ENCODE assay signal across 28 mouse cellular contexts in the genomic region with DNA sequence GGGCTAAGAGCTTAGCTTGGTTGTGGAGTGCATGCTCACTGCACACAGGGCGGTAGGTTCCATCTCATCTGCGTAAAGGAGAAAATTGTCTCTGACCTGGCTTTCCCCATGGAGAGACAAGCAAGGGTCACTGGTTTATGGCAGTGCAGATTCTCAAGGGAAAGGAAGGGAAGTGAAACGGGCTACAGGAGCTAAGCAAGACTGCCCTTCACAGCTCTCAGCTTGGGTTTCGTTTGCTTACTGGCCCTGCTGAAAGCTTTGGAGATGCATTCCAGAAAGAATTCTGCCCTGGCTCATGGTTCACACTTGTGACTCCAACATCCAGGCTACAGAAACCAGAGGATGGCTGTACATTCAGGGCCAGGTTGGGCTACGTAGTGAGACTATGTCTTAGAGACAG. TPM values are rescaled to one million over a fixed set of nuclear protein-coding genes. Genes with fewer than 3 reads are reported as not detected.
A peak's percentile ranks its signal among the peaks of the same experiment; 100 is the strongest.
DNase-seq lines count a peak whose midpoint lies in the region; ATAC-seq and TF ChIP-seq lines count a peak whose summit lies in the region.
"Had no signal": no experiment of that assay in that cellular context is flagged by ENCODE, and none has a peak within 500 bp of the region (broad histone marks: within the 10 kb centered on the region; RNA-seq: fewer than 3 reads in every experiment).

No protein-coding gene starts in this region.

- H3K36me3 ChIP-seq in heart, embryonic 13.5 days: no peaks in the 10 kb centered on the region
- no peaks in the 10 kb centered on the region for H3K36me3 ChIP-seq in stomach, embryonic 15.5 days
- no peaks in the 10 kb centered on the region for H3K36me3 ChIP-seq in stomach, postnatal 0 days (ENCODE audit: control insufficient read depth, insufficient read depth, low read length)
- H3K36me3 ChIP-seq: forebrain, embryonic 10.5 days; G1E; heart, embryonic 10.5 days; heart, embryonic 15.5 days had no signal

- no peak overlapping the region for H3K9ac ChIP-seq in heart, embryonic 13.5 days
- no peak overlapping the region for H3K9ac ChIP-seq in stomach, embryonic 15.5 days
- no peak overlapping the region for H3K9ac ChIP-seq in stomach, postnatal 0 days (ENCODE audit: low read length)
- H3K9ac ChIP-seq: heart, embryonic 15.5 days; hindbrain, embryonic 14.5 days had no signal

- no peaks in the 10 kb centered on the region for H3K27me3 ChIP-seq in heart, embryonic 13.5 days (replicated peaks)
- no peaks in the 10 kb centered on the region for H3K27me3 ChIP-seq in stomach, embryonic 15.5 days (replicated peaks)
- H3K27me3 ChIP-seq in stomach, postnatal 0 days (ENCODE audit: control insufficient read depth, insufficient read depth, low read length): no peaks in the 10 kb centered on the region
- H3K27me3 ChIP-seq: forebrain, embryonic 13.5 days; heart, embryonic 15.5 days had no signal

- TF ChIP-seq EP300 in stomach, postnatal 0 days (optimal IDR thresholded peaks at IDR 0.05): no peak

- intact Hi-C loops in gastrocnemius, adult 2 months (cut with DNase I): no loop called here

- H3K4me3 ChIP-seq in gastrocnemius, adult 2 months: no peak overlapping the region
- H3K4me3 ChIP-seq in heart, embryonic 13.5 days: no peak overlapping the region
- no peak overlapping the region for H3K4me3 ChIP-seq in stomach, embryonic 15.5 days (replicated peaks)
- H3K4me3 ChIP-seq in stomach, postnatal 0 days (ENCODE audit: low read depth, low read length): no peak overlapping the region
- H3K4me3 ChIP-seq: forebrain, embryonic 10.5 days; forebrain, embryonic 13.5 days; heart, embryonic 10.5 days; heart, embryonic 15.5 days had no signal

- no peak for DNase-seq in gastrocnemius, adult 2 months
- no peak for DNase-seq in gastrocnemius, adult 18-20 months (ENCODE audit: low spot score)
- DNase-seq in heart, postnatal 4 days: no peak
- DNase-seq in stomach, postnatal 0 days (ENCODE audit: low spot score): no peak
- DNase-seq in Muller cell, postnatal 12 days (ENCODE audit: inconsistent ontology term): no peak
- DNase-seq: adrenal gland, adult 2 months; adrenal gland, postnatal 25 days; cerebellum, adult 11-12 months; cerebellum, adult 8-10 months; cerebellum, postnatal 10 days; cerebellum, postnatal 36 days; embryo, embryonic 11 days; gastrocnemius, postnatal 10 days; gastrocnemius, postnatal 36 days; heart, postnatal 10 days; heart, postnatal 36 days had no signal

- WGBS in heart, embryonic 13.5 days: 71% methylated on average over 5 of the region's 5 CpGs
- WGBS in stomach, embryonic 15.5 days: 64% methylated on average over 5 of the region's 5 CpGs
- 71% methylated on average over 5 of the region's 5 CpGs for WGBS in stomach, postnatal 0 days

- no peak for ATAC-seq in heart, embryonic 13.5 days (ENCODE audit: extremely low read depth, insufficient number of reproducible peaks, low FRiP score, low TSS enrichment)
- no peak for ATAC-seq in stomach, embryonic 15.5 days (ENCODE audit: insufficient read depth, low FRiP score, low read depth)
- ATAC-seq in stomach, postnatal 0 days (ENCODE audit: low FRiP score, low TSS enrichment): no peak
- ATAC-seq: forebrain, embryonic 13.5 days; forebrain, embryonic 16.5 days; hindbrain, postnatal 0 days; inflammation-experienced regulatory T-cells, adult 6 months; intestine, embryonic 16.5 days had no signal

- TF ChIP-seq CTCF in gastrocnemius, adult 2 months (IDR thresholded peaks at IDR 0.05): no peak
- TF ChIP-seq CTCF in stomach, postnatal 0 days (IDR thresholded peaks at IDR 0.05; ENCODE audit: low read depth): no peak

- no peak overlapping the region for H3K4me2 ChIP-seq in heart, embryonic 13.5 days
- H3K4me2 ChIP-seq in stomach, embryonic 15.5 days: no peak overlapping the region
- no peak overlapping the region for H3K4me2 ChIP-seq in stomach, postnatal 0 days (replicated peaks; ENCODE audit: low read depth)
- H3K4me2 ChIP-seq: forebrain, embryonic 13.5 days; heart, embryonic 15.5 days; hindbrain, embryonic 14.5 days had no signal

- peak overlapping the region; percentile 65; the same call in 1 of the 2 replicates for H3K27ac ChIP-seq in gastrocnemius, adult 2 months
- H3K27ac ChIP-seq in heart, embryonic 13.5 days (replicated peaks): peak overlapping the region; percentile 63; the same call in 1 of the 2 replicates
- H3K27ac ChIP-seq in stomach, embryonic 15.5 days: peak overlapping the region; percentile 11; the same call in 1 of the 2 replicates
- H3K27ac ChIP-seq in stomach, postnatal 0 days (replicated peaks): no peak overlapping the region
- H3K27ac ChIP-seq: forebrain, embryonic 13.5 days; hindbrain, embryonic 14.5 days; hindbrain, postnatal 0 days had no signal

- no peaks in the 10 kb centered on the region for H3K9me3 ChIP-seq in heart, embryonic 13.5 days
- H3K9me3 ChIP-seq in stomach, embryonic 15.5 days: no peaks in the 10 kb centered on the region
- H3K9me3 ChIP-seq in stomach, postnatal 0 days (ENCODE audit: control insufficient read depth, low read length): no peaks in the 10 kb centered on the region
- H3K9me3 ChIP-seq: forebrain, embryonic 10.5 days; forebrain, embryonic 13.5 days; G1E; heart, embryonic 10.5 days; heart, embryonic 15.5 days had no signal

- H3K4me1 ChIP-seq in heart, embryonic 13.5 days: peaks cover 12% of the 10 kb centered on the region
- H3K4me1 ChIP-seq in stomach, embryonic 15.5 days: peaks cover 7% of the 10 kb centered on the region; the same call in 1 of the 2 replicates
- no peaks in the 10 kb centered on the region for H3K4me1 ChIP-seq in stomach, postnatal 0 days (replicated peaks; ENCODE audit: control insufficient read depth, insufficient read depth)

RNA-seq across cellular contexts. Expression of gene Arl4d, which starts 13.4 kb away (rescaled TPM):
- total RNA-seq in gastrocnemius, adult 2 months (2021): 10 to 100 TPM in 1 of 2 experiments, 1 to 10 TPM in 1; 6.7 to 13.1 TPM
- total RNA-seq in gastrocnemius, adult 18-20 months (2021): 10 to 100 TPM in 1 of 2 experiments, 1 to 10 TPM in 1; 6.1 to 23.4 TPM
- 8.7 and 9.1 TPM in 2 replicates for polyA plus RNA-seq in heart, embryonic 13.5 days (2015; fragmentation: Nextera tagmentation; extraction: Ambion mirVana)
- 10 to 100 TPM; 17.9 to 20.5 TPM for total RNA-seq in heart, postnatal 4 days (2021)
- 7.6 and 7.7 TPM in 2 replicates for polyA plus RNA-seq in stomach, embryonic 15.5 days (2015; fragmentation: Nextera tagmentation; extraction: Ambion mirVana)
- 9.5 and 10.0 TPM in 2 replicates for polyA plus RNA-seq in stomach, postnatal 0 days (2015; fragmentation: Nextera tagmentation; extraction: Ambion mirVana)

RNA-seq across cellular contexts. Expression of gene Rdm1, which starts 51.8 kb away (rescaled TPM):
- 10 to 100 TPM; 24.2 to 27.4 TPM for total RNA-seq in gastrocnemius, adult 2 months (2021)
- 10 to 100 TPM; 30.1 to 31.5 TPM for total RNA-seq in gastrocnemius, adult 18-20 months (2021)
- 31.8 and 37.0 TPM in 2 replicates for polyA plus RNA-seq in heart, embryonic 13.5 days (2015; fragmentation: Nextera tagmentation; extraction: Ambion mirVana)
- total RNA-seq in heart, postnatal 4 days (2021): 10 to 100 TPM; 29.2 to 35.0 TPM
- polyA plus RNA-seq in stomach, embryonic 15.5 days (2015; fragmentation: Nextera tagmentation; extraction: Ambion mirVana): 37.6 and 39.6 TPM in 2 replicates
- 18.9 and 20.9 TPM in 2 replicates for polyA plus RNA-seq in stomach, postnatal 0 days (2015; fragmentation: Nextera tagmentation; extraction: Ambion mirVana)

RNA-seq across cellular contexts. Expression of gene Dhx8, which starts 53.9 kb away (rescaled TPM):
- 10 to 100 TPM; 13.8 to 15.1 TPM for total RNA-seq in gastrocnemius, adult 2 months (2021)
- total RNA-seq in gastrocnemius, adult 18-20 months (2021): 10 to 100 TPM; 13.9 to 14.3 TPM
- polyA plus RNA-seq in heart, embryonic 13.5 days (2015; fragmentation: Nextera tagmentation; extraction: Ambion mirVana): 18.8 and 20.1 TPM in 2 replicates
- 10 to 100 TPM; 21.6 to 21.7 TPM for total RNA-seq in heart, postnatal 4 days (2021)
- 27.4 and 28.1 TPM in 2 replicates for polyA plus RNA-seq in stomach, embryonic 15.5 days (2015; fragmentation: Nextera tagmentation; extraction: Ambion mirVana)
- polyA plus RNA-seq in stomach, postnatal 0 days (2015; fragmentation: Nextera tagmentation; extraction: Ambion mirVana): 12.6 and 12.8 TPM in 2 replicates
